Mouse (Mus musculus): ENCODE data around the gene Lgi4. TPM values are rescaled to one million over a fixed set of nuclear protein-coding genes. Genes with fewer than 3 reads are reported as not detected.
A peak's percentile ranks its signal among the peaks of the same experiment; 100 is the strongest.

The Lgi4 gene
- total RNA-seq, 2 experiments from 2014 or later, result 32.9 to 35.9 TPM

DNA sequence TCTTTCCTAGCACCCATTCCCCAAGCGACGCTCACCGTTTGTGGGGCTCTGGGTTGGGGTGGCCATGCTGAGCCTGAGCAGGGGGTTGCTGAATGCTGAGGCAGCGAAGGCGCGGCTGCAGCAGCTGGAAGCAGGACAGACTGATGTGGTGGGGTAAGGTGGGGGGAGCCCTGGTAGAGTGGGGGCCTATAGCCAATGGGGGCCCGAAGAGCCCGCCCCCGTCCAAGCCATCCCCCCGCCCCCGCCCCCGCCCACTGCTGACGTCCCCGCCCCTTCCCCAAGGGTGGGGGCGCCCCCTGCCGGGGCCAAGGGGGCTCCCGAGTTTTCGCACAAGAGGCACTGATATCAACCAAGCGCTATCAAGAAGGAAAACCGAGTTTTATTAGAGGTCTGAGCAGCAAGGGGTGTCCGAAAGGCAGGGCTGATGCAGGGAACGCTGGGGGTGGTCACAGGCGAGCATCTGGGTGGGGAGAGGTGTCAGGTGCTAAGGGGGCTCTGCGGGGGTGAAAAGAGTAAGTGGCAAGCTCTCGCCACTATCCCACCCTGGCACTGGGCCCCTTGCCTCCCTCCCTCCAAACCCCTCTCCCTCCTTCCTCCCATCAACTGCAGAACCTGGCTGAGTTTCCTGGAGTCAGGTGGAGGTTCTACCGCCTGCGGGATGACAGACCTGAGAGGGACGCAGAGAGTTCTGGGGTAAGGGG is 7.7 kb upstream of the Lgi4 start, which contains the start of gene Fxyd7:
Fxyd7 (minus strand) TSS at position 147 of the 701 bp plus-strand sequence.
- peak in 1 of 2 experiments; percentile 33 for DNase-seq (ENCODE audit: low spot score in 2 of 2)

DNA sequence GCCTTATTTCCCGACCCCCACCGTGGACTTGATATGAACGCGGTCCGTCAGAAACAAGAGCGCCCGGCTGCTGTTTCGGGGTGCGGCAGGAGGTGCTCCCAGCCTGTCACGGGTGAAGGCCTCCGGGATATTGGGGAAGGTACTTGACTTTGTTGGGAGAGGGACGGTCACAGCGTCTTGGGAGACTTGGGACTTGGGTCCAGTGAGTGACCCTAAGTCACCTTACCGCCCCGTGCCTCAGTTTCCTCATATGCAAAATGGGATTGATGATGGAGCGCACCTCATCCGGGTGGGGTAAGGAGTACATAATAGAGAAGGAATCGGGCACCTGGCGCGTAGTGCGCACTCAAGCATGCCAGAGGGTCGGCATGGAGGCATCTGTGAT is 6.9 kb upstream of the Lgi4 start:
- DNase-seq (ENCODE audit: low spot score in 2 of 2), result peak in 1 of 2 experiments; percentile 25

DNA sequence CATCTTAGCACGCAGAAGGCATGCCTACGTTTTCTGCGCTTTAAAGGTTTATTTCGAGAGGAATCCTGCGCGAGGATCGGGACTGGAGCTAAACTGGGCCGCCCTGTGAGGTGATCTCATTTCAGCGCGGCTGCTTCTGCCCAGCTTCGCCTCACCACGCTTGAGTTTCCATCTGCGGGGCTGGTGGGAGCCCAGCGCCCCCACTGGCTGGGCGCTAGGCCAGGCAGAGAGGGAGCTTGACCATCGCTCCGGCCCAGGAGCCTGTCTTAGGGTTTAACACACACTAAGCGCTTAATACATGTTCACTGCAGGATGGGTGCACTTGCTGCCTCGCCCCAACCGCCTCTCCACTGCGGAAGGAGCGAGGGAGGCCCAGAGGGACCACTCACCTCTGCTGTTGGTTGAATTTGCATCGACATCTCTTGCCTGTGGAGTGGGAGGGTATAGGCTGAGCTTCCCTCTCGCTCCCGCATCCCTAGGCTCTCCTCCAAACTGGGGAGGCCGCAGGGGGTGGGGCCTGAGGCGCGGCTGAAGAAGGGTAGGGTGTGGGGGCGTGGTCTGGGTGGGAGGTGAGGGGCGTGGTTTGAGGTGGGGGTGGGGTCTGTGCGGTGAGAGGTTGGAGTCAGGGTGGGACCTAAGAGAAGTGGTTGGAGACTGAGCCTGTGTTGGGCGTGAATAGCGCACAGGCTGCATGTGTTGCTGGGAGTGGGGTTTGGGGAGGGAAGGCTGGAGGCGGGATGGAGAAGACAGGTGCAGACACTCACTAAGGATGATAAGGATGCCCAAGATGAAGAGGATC is 6.3 kb upstream of the Lgi4 start:
- peak; percentile 69 to 85 for DNase-seq (ENCODE audit: low spot score in 2 of 2)

DNA sequence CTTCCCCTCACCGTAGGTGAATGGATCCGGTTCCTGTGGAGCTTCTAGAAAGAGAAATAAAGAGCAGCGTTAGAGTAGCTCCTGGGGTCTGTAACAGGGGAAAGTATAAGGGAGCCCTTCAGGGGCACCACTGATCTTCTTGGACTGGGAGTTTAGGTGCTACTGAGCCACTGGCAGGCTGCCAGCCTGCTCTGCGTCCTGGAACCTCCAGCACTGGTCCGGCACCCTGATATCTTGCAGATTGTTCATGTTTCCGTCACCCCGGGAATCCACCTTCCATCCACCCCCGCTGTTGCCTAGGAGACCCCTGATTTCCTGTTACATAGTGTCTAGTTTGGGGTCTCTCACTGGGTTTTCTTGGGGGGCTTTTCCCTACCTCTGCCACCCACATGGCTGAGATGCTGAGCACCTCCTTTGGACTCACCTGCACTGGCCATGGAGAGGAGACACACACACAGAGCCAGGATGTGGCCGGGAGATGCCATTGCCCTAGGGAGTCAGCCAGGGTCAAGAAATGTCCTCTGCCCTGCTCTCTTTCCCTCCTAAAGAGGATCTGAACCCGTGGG is 5.2 kb upstream of the Lgi4 start:
- DNase-seq (ENCODE audit: low spot score in 2 of 2), result no peak

DNA sequence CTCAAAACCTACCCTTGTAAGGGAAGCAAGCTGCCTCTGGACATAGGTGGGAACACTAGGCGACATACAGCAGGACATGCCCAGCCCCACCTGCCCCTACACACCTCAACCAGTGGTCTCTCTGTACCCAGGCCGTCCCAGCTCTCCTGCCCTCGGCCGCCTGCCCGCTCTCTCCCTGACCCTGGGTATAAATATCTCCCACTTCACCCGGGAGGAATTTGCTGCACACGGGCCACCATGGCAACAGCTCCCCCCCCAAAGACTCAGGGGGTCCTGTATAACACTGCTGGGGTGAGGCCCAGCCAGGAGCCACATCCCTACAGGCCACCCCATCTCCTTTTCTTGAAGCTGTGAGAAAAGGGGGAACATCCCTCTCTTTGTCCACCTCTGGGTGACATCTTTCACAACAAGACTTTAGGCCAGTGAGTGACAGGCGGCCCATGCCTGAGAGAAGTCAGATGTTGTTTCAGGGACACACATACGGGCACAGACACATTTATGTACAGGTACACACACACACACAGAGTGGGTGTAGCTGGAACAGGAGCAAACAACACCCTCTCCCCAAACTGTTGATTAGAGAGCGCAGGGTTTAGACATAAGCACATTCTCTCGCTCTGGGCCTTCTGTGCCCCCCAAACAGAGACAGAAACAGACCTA is 4.4 kb upstream of the Lgi4 start:
- DNase-seq (ENCODE audit: low spot score in 2 of 2), result no peak

DNA sequence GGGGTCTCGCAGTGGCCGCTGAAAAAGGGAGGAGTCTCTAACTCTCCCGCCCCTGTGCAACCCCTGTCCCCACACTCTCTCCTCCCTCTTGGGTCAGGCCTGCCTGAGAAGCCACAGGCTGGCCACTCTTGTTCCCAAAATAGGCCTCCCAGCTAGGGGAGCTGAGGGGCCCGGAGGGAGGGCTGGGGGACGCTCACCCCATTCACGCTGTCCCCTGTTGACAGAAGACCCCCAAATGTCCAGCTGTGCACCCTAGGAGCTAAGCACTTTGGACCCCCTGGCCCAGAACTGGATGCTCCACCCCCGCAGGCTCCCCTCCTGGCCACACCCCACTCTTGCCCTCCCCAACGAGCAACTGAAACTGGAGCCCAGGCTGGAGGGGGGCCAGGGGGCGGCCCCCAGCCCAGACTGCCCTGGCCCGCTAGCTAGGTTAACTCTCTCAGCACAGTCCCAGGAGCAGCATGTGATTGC is 3.8 kb upstream of the Lgi4 start:
- DNase-seq (ENCODE audit: low spot score in 2 of 2), result no peak

DNA sequence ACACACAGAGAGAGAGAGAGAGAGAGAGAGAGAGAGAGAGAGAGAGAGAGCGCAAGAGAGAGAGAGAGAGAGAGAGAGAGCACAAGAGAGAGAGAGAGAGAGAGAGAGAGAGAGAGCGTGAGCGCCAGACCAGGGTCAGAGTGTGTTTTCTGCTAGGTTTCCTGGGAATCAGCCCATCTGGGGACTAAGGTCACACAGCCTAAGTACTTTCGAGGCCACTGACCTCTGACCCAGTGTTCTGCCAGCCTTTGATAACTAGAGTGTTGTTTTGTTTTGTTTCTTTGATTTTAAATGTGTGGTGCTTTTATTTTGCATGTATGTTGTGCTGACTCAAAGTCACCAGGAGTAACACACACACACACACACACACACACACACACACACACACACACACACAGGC is 3.3 kb upstream of the Lgi4 start:
- DNase-seq (ENCODE audit: low spot score in 2 of 2), result no peak

DNA sequence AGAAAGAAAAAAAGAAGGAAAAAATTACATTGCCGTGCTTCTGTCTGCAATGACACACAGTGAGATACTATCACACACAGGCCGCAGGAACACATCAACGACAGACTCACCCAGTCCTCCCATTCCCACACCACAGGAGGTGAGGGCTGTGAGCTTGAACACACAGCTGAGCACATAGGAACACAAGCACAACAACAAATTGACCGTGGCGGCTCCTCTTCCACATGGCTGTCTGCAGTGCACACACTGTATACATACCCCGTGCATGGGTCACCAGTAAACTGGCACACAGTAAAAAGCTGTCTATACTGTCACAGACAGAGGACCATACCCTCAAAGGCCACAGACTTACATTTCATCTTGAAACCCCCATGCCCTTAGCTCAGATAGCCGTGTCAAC is 2.7 kb upstream of the Lgi4 start:
- DNase-seq (ENCODE audit: low spot score in 2 of 2), result no peak

DNA sequence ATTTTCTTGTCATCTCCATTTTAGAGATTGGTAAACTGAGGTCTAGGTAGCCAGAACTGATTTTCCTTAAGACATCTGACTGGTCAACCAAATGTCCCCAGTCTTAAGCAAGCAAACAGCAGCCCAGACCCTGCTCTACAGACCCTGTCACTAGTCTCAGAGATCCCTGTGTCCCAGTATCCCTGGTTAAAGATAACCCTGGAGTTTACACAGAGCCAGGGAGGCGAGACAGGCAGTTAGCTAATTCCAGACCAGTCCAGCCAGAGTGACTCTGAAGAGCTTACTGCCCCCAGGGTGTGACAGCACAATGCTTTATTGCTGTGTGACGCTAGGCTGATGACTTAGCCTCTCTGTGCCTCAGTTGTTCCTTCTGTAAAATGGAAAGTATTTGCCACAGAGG is 2.1 kb upstream of the Lgi4 start, which contains the start of gene Fxyd1:
Fxyd1 (minus strand) TSS at position 129 of the 400 bp plus-strand sequence.
- no peak for DNase-seq (ENCODE audit: low spot score in 2 of 2)

DNA sequence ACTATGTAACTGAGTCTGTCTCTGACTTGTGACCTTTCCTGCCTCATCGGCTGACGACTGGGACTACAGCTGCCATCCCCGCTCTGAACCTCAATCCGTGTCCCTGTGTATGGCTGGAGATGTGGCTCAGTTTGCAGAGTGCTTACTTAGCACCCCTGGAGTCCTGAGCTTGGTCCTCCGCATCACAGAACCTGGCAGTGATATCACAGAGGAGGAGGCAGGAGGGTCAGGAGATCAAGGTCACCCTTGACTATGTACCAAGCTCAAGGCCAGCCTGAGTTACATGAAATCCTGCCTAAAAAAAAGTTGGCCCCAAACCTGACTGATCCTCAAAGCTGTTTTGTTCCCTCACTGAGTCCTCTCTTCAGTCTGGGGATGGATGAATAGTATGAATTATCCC is 1.4 kb upstream of the Lgi4 start:
- no peak for DNase-seq (ENCODE audit: low spot score in 2 of 2)

DNA sequence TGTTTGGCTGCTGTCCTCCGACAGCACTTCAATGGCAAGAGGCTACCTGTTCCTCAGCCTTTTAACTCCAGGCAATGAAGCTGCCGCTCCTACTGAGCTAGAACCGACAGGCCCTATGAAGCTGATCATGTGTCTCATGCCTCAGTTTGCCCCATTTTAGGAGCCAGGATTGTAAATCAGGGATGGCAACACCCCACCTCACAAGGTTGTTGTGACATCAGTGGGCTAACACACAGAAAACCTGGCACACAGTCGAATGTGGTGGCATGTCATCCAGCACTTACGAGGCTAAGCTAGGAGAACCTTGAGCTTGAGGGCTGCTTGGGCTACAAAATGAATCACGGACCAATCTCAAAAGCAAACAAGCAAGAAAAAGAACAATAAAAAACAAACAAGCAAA is 931 bp upstream of the Lgi4 start:
- DNase-seq (ENCODE audit: low spot score in 2 of 2), result no peak

DNA sequence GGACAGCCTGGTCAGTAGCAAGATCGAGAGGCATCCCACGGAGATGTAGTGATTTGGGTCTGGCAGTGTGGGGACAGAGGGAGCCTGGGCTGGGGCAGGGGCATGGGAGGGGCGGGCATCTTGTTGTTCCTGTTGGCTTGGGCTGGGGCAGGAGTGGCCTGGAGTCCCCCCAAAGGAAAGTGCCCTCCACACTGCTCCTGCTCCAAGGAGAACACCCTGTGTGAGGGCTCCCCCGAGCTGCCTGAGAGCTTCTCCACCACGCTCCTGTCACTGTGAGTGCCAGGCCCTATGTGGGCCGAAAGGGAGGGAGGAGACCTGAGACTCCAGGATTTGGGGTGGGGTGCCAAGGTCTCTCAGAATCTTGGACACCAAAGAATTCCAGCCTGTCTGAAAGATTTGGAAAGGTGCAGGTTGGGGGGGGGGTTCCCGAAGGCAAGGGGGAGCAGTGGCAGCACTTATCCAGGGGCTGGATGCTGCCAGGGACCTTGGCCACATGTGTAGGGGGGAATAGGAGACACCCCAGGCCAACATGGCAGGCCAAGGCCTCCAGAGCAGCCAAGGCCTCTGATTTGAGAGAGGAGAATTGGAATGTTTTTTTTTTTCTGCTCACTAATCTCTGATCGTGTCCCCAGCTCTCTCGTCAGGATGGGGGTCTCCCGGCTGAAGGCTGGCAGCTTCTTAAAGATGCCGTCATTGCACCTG is 928 bp downstream of the Lgi4 start:
- no peak for DNase-seq (ENCODE audit: low spot score in 2 of 2)

DNA sequence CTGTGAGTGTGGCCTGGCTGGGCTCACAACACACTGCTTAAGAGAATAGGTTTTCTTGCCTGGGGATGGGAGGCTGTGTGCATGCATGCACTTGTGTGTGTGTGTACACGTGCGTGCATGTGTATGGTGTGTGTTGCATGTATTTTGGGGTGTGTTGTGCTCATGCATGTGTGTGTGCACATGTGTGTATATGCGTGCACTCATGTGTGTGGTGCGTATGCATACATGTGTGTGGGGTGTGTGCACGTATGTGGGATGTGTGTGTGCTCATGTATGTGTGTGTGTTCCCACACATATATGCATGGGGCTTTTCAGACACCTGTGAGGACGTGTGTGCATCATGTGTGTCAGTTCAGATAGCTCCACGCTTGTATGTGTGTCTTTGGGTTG is 1.5 kb downstream of the Lgi4 start:
- no peak for DNase-seq (ENCODE audit: low spot score in 2 of 2)

DNA sequence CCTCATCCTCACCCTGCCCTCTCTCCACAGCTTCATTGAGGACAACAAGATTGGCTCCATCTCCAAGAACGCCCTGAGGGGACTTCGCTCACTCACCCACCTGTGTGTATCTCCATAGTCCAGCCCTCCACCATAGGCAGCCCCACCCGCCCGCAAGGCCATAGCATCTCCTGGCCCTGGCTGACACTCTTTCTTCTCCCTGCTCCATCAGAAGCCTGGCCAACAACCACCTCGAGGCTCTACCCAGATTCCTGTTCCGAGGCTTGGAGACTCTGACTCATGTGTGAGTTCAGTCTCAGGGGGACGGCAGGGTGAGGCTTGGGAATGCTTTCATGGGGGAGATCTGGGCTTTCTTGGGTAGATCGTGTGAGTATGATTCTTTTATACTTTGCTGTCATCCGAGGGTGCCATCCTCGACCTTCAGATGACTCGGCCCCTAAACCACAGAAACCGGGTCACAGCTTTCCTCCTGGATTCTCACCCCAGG is 4.0 kb downstream of the Lgi4 start:
- no peak for DNase-seq (ENCODE audit: low spot score in 2 of 2)

DNA sequence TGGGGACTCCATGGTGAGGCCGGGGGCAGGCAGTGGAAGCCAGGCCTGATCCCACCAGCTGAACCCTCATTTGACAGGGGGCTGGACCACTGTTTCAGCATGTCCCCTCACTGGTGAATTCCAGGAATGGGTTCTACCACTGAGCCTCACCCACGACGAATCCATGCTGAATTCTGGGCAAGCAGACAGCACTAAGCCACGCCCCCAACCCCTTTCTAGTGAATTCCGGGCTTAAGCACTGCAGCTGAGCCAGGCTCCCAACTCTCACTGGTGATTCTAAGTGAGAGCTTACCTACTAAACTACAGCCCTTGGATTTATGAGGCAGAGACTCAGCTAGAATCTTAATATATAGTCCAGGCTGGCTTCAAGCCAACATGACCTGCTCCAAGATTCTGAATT is 8.7 kb downstream of the Lgi4 start:
- DNase-seq (ENCODE audit: low spot score in 2 of 2), result no peak

DNA sequence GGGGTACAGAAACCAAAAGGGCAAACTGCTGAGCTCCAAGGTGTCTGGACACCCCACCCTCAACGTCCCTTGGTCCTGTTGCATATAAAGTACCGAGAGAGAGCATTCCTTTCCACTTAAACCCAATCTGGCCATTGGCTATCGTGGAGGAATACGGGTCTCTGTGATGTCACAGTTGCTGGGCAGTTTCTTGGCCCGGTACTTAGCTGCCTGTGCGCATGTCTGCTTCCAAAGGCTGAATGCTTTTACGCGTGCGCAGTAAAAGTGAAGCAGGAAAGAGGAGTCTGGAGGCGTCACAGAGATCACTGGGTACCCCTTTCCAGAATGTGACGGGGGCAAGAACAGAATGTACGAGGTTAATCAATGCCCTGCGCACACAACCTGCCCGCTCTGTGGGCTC is 10.3 kb downstream of the Lgi4 start:
- no peak for DNase-seq (ENCODE audit: low spot score in 2 of 2)

DNA sequence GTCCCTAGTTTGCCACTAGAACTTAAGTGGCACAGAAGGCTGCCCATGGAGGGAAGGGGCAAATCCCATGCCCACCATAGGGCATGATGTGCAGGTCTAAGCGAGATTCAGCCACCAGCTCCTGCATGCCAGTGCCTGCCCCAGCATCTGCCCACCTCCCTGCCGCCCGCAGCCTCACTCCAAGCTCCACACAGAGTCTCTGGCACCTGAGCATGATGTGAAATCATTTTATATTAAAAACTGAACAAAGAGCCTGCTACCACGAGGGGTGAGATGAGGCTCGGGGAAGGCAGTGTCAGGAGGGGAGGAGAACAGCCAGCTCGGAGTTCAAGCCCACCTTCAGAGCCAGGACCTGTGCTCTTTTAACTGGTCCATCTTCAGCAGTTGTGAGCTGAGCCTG is 11.2 kb downstream of the Lgi4 start:
- DNase-seq (ENCODE audit: low spot score in 2 of 2), result no peak

DNA sequence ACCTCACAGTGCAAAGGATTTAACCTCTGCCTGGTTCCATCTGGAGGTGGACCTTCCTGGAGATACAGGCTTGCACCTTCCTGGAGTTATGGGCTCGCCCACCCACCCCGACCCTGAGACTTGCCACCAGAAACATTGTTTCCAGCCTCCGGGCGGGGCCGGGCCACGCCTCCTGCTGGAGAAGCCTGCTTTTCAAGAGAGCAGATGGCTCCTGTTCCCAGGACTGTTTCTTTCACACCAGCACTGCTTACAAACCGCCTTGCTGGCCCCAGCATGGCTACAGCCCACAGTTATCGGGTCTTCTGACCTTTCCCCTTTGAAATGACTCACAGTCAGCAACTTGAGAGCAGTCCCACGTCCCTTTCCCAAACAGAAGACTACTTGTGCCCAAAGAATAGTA is 13.2 kb downstream of the Lgi4 start:
- DNase-seq (ENCODE audit: low spot score in 2 of 2), result no peak

DNA sequence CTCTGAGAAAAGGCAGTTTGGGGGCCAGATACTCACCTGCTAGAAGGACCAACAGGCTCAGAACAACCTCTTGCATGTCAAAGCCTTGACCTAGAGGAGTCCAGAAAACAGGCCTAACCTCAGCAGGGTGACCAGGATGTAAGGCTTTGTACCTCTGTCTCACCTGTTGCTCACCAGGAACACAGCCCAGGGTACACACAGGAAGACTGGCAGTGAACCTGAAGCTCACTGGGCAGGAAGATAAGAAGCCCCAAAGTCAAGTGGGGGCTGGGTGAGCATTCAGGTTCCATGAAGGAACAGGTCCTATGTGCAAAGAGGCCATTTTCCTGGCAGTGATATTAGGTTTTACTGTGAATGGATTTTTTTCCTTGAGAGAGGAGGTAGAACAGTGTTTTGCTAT is 14.4 kb downstream of the Lgi4 start:
- DNase-seq (ENCODE audit: low spot score in 2 of 2), result no peak

DNA sequence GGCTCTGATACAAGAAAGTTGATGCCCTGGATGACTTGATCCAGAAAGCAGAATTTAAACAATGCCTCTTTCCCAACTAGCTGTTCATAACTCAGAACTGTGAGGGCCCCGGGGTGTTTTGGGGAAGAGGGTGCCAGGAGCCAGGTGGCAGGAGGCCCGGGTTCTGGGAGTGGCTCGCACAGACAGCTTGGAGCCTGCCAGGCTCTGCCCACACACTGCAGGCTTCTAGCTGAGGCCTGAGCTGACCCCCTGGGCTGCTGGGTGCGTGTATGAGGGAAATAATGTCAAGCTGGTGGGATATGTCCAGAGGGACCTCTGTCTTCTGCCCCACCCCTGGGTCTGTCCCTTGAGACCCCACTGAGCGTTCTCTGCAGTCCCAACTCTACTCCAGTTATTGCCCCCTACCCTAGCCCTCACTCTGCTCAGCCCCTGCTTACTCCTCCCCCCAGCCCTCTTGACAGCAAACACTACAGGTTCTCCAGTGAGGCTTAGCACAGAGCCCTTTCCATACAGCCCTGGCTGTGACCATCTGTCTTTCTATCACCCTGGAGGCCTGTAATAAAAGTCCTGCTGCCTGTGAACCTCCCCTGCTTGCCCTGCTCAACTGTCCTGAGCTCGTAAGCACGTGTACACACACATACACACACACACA is 15.0 kb downstream of the Lgi4 start:
- peak; percentile 26 to 39 for DNase-seq (ENCODE audit: low spot score in 2 of 2)
